10 mouse cellular contexts compared by ENCODE assay signal in the genomic region with DNA sequence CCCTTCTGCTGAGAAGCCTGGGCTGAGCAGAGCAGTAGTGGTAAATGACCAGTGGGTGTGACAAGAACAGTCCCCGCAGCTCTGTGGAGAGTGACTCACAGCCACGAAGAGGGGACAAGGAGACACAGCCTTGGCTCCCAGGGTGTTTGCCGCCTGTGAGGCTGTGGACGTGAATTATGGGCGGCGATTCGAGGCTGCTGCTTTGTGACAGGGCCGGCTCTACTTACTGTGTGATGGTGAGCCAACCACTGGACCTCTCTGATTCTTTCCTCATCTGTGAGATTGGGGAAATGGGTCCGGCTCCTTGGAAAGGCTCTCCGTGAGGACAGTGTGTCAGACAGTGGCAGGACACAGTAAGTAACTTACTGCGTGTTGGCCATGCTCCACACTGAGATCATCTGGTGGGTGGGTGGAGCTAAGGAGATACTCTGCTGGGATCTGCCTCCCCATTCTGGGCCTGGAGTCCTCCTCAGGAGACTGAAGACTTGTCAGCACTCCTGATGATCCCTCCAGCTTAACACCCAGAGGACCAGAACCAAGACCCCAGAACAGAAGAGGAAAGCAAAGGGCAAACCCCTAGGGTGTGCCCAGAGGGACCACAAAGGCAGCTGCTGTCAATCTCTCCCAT.
DNase-seq lines count a peak whose midpoint lies in the region.
"Had no signal": no experiment of that assay in that cellular context is flagged by ENCODE, and none has a peak within 500 bp of the region (broad histone marks: within the 10 kb centered on the region; RNA-seq: fewer than 3 reads in every experiment).

No protein-coding gene starts in this region.

- DNase-seq in frontal cortex, postnatal 36 days (ENCODE audit: low spot score in 2 of 2), result peak; percentile 24 to 27
- no peak for DNase-seq in frontal cortex, postnatal 25 days (ENCODE audit: low spot score in 2 of 2)
- peak; percentile 16 to 22 for DNase-seq in left cerebral cortex, adult 18-20 months (ENCODE audit: low spot score in 2 of 2)
- no peak for DNase-seq in left cerebral cortex, postnatal 14 days (ENCODE audit: low spot score in 2 of 2)
- DNase-seq in adrenal gland, adult 8-10 months, result peak; percentile 31
- peak; percentile 52 to 58 for DNase-seq in heart, postnatal 10 days
- no peak for DNase-seq in B cell, adult 2 months
- DNase-seq in cerebellum, postnatal 25 days, result no peak
- DNase-seq: cerebellum, adult 11 months; retina, postnatal 1 day had no signal

- intact Hi-C loops in left cerebral cortex, postnatal 14 days (cut with DNase I), result no loop called here
- intact Hi-C loops in heart, postnatal 10 days (cut with DNase I), result no loop called here

Comparison
In these comparisons a context has a peak if more than half of its experiments do, and no peak if none do; other contexts are left out.
1. DNase-seq: peak in frontal cortex, postnatal 36 days (2 of 2), left cerebral cortex, adult 18-20 months (2 of 2), adrenal gland, adult 8-10 months (single experiment) and heart, postnatal 10 days (2 of 2); none in frontal cortex, postnatal 25 days (0 of 2), left cerebral cortex, postnatal 14 days (0 of 2), B cell, adult 2 months (0 of 2) and cerebellum, postnatal 25 days (0 of 2).